Mouse (Mus musculus) bone marrow macrophage, adult 2 months (primary cell): Measurements from ENCODE around the gene Rbks.

Experiments
- CTCF ChIP-seq: IDR thresholded peaks from 2 replicates; pipeline ENCODE4 v1.5.1; 2012; ENCODE audit warnings: low read depth, mild to moderate bottlenecking, low read length, moderate library complexity
- POLR2A ChIP-seq: IDR thresholded peaks from 2 replicates; pipeline ENCODE4 v1.6.1; 2012; ENCODE audit warnings: mild to moderate bottlenecking, low read depth, low read length, borderline replicate concordance

GRCm38 (mm10) chr5:31680183-31680582 is 17.2 kb downstream of the Rbks start:
- no peak for TF ChIP-seq POLR2A
- TF ChIP-seq CTCF, result no peak
